Mouse (Mus musculus) brain, embryonic 18.5 days (tissue): ENCODE measurements around the gene Fibp.

Experiments used
- DNase-seq: peaks from one replicate; pipeline ENCODE4 v3.0.0-alpha.2; 2012; ENCODE audit warnings: low read depth, low spot score

The Fibp gene

GRCm38 (mm10) chr19:5431911-5432464, 28.4 kb upstream of the Fibp start:
- no peak for DNase-seq

GRCm38 (mm10) chr19:5432992-5433852, 27.2 kb upstream of the Fibp start:
- DNase-seq = no peak

- DNase-seq = no peak
Observed at GRCm38 (mm10) chr19:5433951-5434350, 26.5 kb upstream of the Fibp start.

- no peak for DNase-seq
Observed at GRCm38 (mm10) chr19:5444371-5444908, 16.0 kb upstream of the Fibp start.

- DNase-seq = no peak
Observed at GRCm38 (mm10) chr19:5444954-5445353, 15.5 kb upstream of the Fibp start.

- DNase-seq = no peak
Observed at GRCm38 (mm10) chr19:5445747-5446146, 14.7 kb upstream of the Fibp start.

GRCm38 (mm10) chr19:5447515-5448353, 12.7 kb upstream of the Fibp start, which contains the start of gene Fosl1:
TSS of gene Fosl1 (plus strand) at chr19:5447547.
- DNase-seq = no peak

GRCm38 (mm10) chr19:5448354-5449150, 11.9 kb upstream of the Fibp start:
- no peak for DNase-seq

- no peak for DNase-seq
Observed at GRCm38 (mm10) chr19:5449673-5450072, 10.7 kb upstream of the Fibp start.

- DNase-seq = no peak
Observed at GRCm38 (mm10) chr19:5451766-5452165, 8.6 kb upstream of the Fibp start.

GRCm38 (mm10) chr19:5455037-5455436, 5.4 kb upstream of the Fibp start:
- no peak for DNase-seq

GRCm38 (mm10) chr19:5455568-5455967, 4.8 kb upstream of the Fibp start:
- no peak for DNase-seq

GRCm38 (mm10) chr19:5456241-5456921, 4.0 kb upstream of the Fibp start:
- no peak for DNase-seq

- DNase-seq = peak; percentile 89
Observed at GRCm38 (mm10) chr19:5456922-5457745, 3.3 kb upstream of the Fibp start.

GRCm38 (mm10) chr19:5457746-5458442, 2.5 kb upstream of the Fibp start, which contains the start of gene Ccdc85b:
TSS of gene Ccdc85b (minus strand) at chr19:5457894.
- DNase-seq = no peak

GRCm38 (mm10) chr19:5459019-5459418, 1.4 kb upstream of the Fibp start:
- DNase-seq = no peak

GRCm38 (mm10) chr19:5459896-5460295, 519 bp upstream of the Fibp start:
- no peak for DNase-seq

- DNase-seq = no peak
Observed at GRCm38 (mm10) chr19:5461411-5461810, 996 bp downstream of the Fibp start.

GRCm38 (mm10) chr19:5463212-5463611, 2.8 kb downstream of the Fibp start:
- DNase-seq = no peak
